Mouse (Mus musculus): ENCODE measurements around the gene H2-M10.5. TPM values are rescaled to one million over a fixed set of nuclear protein-coding genes. Genes with fewer than 3 reads are reported as not detected.

The H2-M10.5 gene
- not detected in 2 replicates for total RNA-seq (2023)

GRCm38 (mm10) chr17:36772610-36773009, at the start of gene H2-M10.5:
Gene H2-M10.5 (plus strand): TSS chr17:36772910.

GRCm38 (mm10) chr17:36811871-36812270, 39.2 kb downstream of the H2-M10.5 start, which contains the start of gene H2-M10.6:
Gene H2-M10.6 (plus strand): TSS chr17:36812171.

Other genes starting within 250 kb of the H2-M10.5 start
- gene H2-M11, start 225.8 kb upstream of the H2-M10.5 start, total RNA-seq (2023) = not detected in 2 replicates
- not detected in 2 replicates for gene H2-M9, start 130.2 kb upstream of the H2-M10.5 start, total RNA-seq (2023)
- gene H2-M1, start 100.7 kb upstream of the H2-M10.5 start, total RNA-seq (2023) = not detected in 2 replicates
- not detected in 2 replicates for gene H2-M10.6, start 39.3 kb downstream of the H2-M10.5 start, total RNA-seq (2023)
- 39.9 and 52.2 TPM in 2 replicates for gene Trim26, start 64.2 kb downstream of the H2-M10.5 start, total RNA-seq (2023)
- gene Trim15, start 94.3 kb downstream of the H2-M10.5 start, total RNA-seq (2023) = not detected in 2 replicates
- gene Trim10, start 96.7 kb downstream of the H2-M10.5 start, total RNA-seq (2023) = 0.52 TPM in 1 of 2 replicates, not detected in the other
- gene Trim40, start 117.2 kb downstream of the H2-M10.5 start, total RNA-seq (2023) = not detected in 2 replicates
- not detected in 2 replicates for gene Trim31, start 125.2 kb downstream of the H2-M10.5 start, total RNA-seq (2023)
- gene Rnf39, start 170.0 kb downstream of the H2-M10.5 start, total RNA-seq (2023) = not detected in 2 replicates
- gene Ppp1r11, start 178.8 kb downstream of the H2-M10.5 start, total RNA-seq (2023) = 20.5 and 35.8 TPM in 2 replicates
- gene Znrd1, start 185.6 kb downstream of the H2-M10.5 start, total RNA-seq (2023) = 30.9 and 36.7 TPM in 2 replicates
- gene Znrd1as, start 185.7 kb downstream of the H2-M10.5 start, total RNA-seq (2023) = 0.68 and 1.2 TPM in 2 replicates
- not detected in 2 replicates for gene 2410137M14Rik, start 208.3 kb downstream of the H2-M10.5 start, total RNA-seq (2023)
- not detected in 2 replicates for gene H2-M5, start 216.6 kb downstream of the H2-M10.5 start, total RNA-seq (2023)
- gene Zfp57, start 228.3 kb downstream of the H2-M10.5 start, total RNA-seq (2023) = not detected in 2 replicates

Data from neutrophil, adult 65 days (primary cell).